Mouse (Mus musculus): ENCODE data around the gene Krtap24-1. TPM values are rescaled to one million over a fixed set of nuclear protein-coding genes. Genes with fewer than 3 reads are reported as not detected.

Krtap24-1 gene
- polyA plus RNA-seq, 1 experiment from 2014 or later: not detected

GRCm38 (mm10) chr16:88627566-88627965 is 15.5 kb upstream of the Krtap24-1 start, which contains the start of gene 2310079G19Rik:
2310079G19Rik (minus strand) TSS chr16:88627666.
- Histone ChIP-seq H3K4me2 (ENCODE audit: low read length) (no peak within 1 kb of the TSS), H3K9me3 (ENCODE audit: control insufficient read depth, low read length) (no peaks in the 10 kb centered on the region), H3K27ac (ENCODE audit: low read depth, low read length) (no peak within 1 kb of the TSS), H3K4me1 (ENCODE audit: control insufficient read depth, insufficient read depth, low read depth, low read length) (no peaks in the 10 kb centered on the region), H3K36me3 (ENCODE audit: control insufficient read depth, insufficient read depth, low read length) (no peaks in the 10 kb centered on the region), H3K9ac (ENCODE audit: low read depth, low read length) (no peak within 1 kb of the TSS), H3K4me3 (ENCODE audit: low read length) (no peak within 1 kb of the TSS), H3K27me3 (replicated peaks; ENCODE audit: control insufficient read depth, insufficient read depth, low read length) (no peaks in the 10 kb centered on the region)
- 96% methylated on average over 4 of the region's 4 CpGs for WGBS
- ATAC-seq: no peak

GRCm38 (mm10) chr16:88612712-88613111 is 633 bp upstream of the Krtap24-1 start:
- no peak overlapping the region for H3K9ac ChIP-seq (ENCODE audit: low read depth, low read length)
- no peak for ATAC-seq
- H3K27me3 ChIP-seq (replicated peaks; ENCODE audit: control insufficient read depth, insufficient read depth, low read length): no peaks in the 10 kb centered on the region
- H3K4me1 ChIP-seq (ENCODE audit: control insufficient read depth, insufficient read depth, low read depth, low read length): no peaks in the 10 kb centered on the region
- no peak overlapping the region for H3K27ac ChIP-seq (ENCODE audit: low read depth, low read length)
- no peaks in the 10 kb centered on the region for H3K36me3 ChIP-seq (ENCODE audit: control insufficient read depth, insufficient read depth, low read length)
- H3K9me3 ChIP-seq (ENCODE audit: control insufficient read depth, low read length): no peaks in the 10 kb centered on the region
- WGBS: 67% methylated on average over 4 of the region's 4 CpGs
- H3K4me2 ChIP-seq (ENCODE audit: low read length): no peak overlapping the region
- no peak overlapping the region for H3K4me3 ChIP-seq (ENCODE audit: low read length)

GRCm38 (mm10) chr16:88604570-88604969 is 7.5 kb downstream of the Krtap24-1 start:
- no peaks in the 10 kb centered on the region for H3K9me3 ChIP-seq (ENCODE audit: control insufficient read depth, low read length)
- no peaks in the 10 kb centered on the region for H3K27me3 ChIP-seq (replicated peaks; ENCODE audit: control insufficient read depth, insufficient read depth, low read length)
- no peak overlapping the region for H3K4me3 ChIP-seq (ENCODE audit: low read length)
- H3K27ac ChIP-seq (ENCODE audit: low read depth, low read length): no peak overlapping the region
- H3K9ac ChIP-seq (ENCODE audit: low read depth, low read length): no peak overlapping the region
- H3K36me3 ChIP-seq (ENCODE audit: control insufficient read depth, insufficient read depth, low read length): no peaks in the 10 kb centered on the region
- ATAC-seq: no peak
- WGBS: 82% methylated on average over 6 of the region's 6 CpGs
- no peaks in the 10 kb centered on the region for H3K4me1 ChIP-seq (ENCODE audit: control insufficient read depth, insufficient read depth, low read depth, low read length)
- H3K4me2 ChIP-seq (ENCODE audit: low read length): no peak overlapping the region

DNA sequence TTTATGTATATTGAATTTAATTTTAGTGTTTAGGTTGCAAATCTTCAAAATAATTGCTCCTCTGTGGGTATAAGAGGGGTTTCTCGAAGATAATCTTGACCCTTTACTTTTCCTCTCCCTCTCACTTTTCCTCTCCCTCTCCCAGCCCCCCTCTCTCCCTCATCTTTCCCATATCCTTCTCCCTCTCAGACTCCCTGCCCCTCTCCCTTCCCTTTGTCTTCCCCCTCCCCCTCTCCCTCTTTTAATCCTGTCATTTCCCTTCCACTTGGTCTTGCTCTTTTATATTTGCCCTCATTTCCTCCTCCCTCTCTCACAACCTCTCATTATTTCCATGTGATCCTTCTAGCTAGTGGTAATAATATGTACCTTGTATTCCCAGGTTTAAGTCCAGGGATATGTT is 9.6 kb downstream of the Krtap24-1 start:
- no peak overlapping the region for H3K4me3 ChIP-seq (ENCODE audit: low read length)
- no peaks in the 10 kb centered on the region for H3K4me1 ChIP-seq (ENCODE audit: control insufficient read depth, insufficient read depth, low read depth, low read length)
- no peak overlapping the region for H3K9ac ChIP-seq (ENCODE audit: low read depth, low read length)
- no peak for ATAC-seq
- no peaks in the 10 kb centered on the region for H3K9me3 ChIP-seq (ENCODE audit: control insufficient read depth, low read length)
- no peak overlapping the region for H3K4me2 ChIP-seq (ENCODE audit: low read length)
- WGBS: 68% methylated on average over 1 of the region's 1 CpGs
- no peak overlapping the region for H3K27ac ChIP-seq (ENCODE audit: low read depth, low read length)
- H3K27me3 ChIP-seq (replicated peaks; ENCODE audit: control insufficient read depth, insufficient read depth, low read length): no peaks in the 10 kb centered on the region
- H3K36me3 ChIP-seq (ENCODE audit: control insufficient read depth, insufficient read depth, low read length): no peaks in the 10 kb centered on the region

- H3K27ac ChIP-seq (ENCODE audit: low read depth, low read length): no peak overlapping the region
- H3K36me3 ChIP-seq (ENCODE audit: control insufficient read depth, insufficient read depth, low read length): no peaks in the 10 kb centered on the region
- no peak overlapping the region for H3K9ac ChIP-seq (ENCODE audit: low read depth, low read length)
- no peaks in the 10 kb centered on the region for H3K27me3 ChIP-seq (replicated peaks; ENCODE audit: control insufficient read depth, insufficient read depth, low read length)
- H3K4me3 ChIP-seq (ENCODE audit: low read length): no peak overlapping the region
- H3K9me3 ChIP-seq (ENCODE audit: control insufficient read depth, low read length): no peaks in the 10 kb centered on the region
- H3K4me1 ChIP-seq (ENCODE audit: control insufficient read depth, insufficient read depth, low read depth, low read length): no peaks in the 10 kb centered on the region
- no peak overlapping the region for H3K4me2 ChIP-seq (ENCODE audit: low read length)
- 77% methylated on average over 8 of the region's 8 CpGs for WGBS
- no peak for ATAC-seq
Measured at GRCm38 (mm10) chr16:88600303-88600702, 11.8 kb downstream of the Krtap24-1 start.

DNA sequence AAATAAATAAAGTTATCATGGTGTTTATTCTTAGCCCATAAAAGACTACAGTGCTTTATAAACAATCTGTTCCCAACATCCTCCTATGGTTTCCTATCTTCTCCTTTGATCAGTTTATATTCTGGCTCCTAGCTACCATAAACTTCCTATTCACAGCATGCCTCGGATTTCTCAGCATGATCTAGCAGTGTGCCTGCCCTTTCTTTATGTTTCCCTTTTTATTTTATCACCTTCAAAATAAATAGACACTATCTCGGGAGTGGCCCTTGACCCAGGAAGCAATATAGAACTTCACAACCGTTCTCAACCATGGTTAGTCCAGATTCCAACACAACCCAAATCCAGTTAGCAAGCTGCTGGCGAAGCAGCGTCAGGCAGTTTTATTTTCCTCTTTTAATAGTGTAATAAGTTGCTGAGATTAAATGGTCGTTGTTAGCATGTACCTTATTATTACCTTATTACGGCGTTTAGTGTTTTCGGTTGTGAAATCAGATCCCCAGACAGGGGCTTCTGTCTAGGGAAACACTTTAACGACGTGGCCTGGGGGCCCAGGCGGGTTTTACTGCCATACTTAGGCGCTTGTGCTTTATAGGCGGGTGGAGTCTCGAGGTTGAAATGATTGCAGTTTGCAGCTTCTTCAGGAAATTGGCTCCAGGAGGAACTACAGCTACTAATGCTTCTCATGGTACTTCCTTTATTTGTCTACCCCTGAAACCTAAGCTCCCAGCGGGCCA is 12.4 kb downstream of the Krtap24-1 start:
- Histone ChIP-seq H3K27me3 (replicated peaks; ENCODE audit: control insufficient read depth, insufficient read depth, low read length) (no peaks in the 10 kb centered on the region), H3K4me3 (ENCODE audit: low read length) (no peak overlapping the region), H3K4me1 (ENCODE audit: control insufficient read depth, insufficient read depth, low read depth, low read length) (no peaks in the 10 kb centered on the region), H3K36me3 (ENCODE audit: control insufficient read depth, insufficient read depth, low read length) (no peaks in the 10 kb centered on the region), H3K9me3 (ENCODE audit: control insufficient read depth, low read length) (no peaks in the 10 kb centered on the region), H3K9ac (ENCODE audit: low read depth, low read length) (no peak overlapping the region), H3K4me2 (ENCODE audit: low read length) (no peak overlapping the region), H3K27ac (ENCODE audit: low read depth, low read length) (no peak overlapping the region)
- no peak for ATAC-seq
- 67% methylated on average over 16 of the region's 16 CpGs for WGBS

- Histone ChIP-seq H3K4me1 (ENCODE audit: control insufficient read depth, insufficient read depth, low read depth, low read length) (no peaks in the 10 kb centered on the region), H3K36me3 (ENCODE audit: control insufficient read depth, insufficient read depth, low read length) (no peaks in the 10 kb centered on the region), H3K27ac (ENCODE audit: low read depth, low read length) (no peak overlapping the region), H3K9me3 (ENCODE audit: control insufficient read depth, low read length) (no peaks in the 10 kb centered on the region), H3K27me3 (replicated peaks; ENCODE audit: control insufficient read depth, insufficient read depth, low read length) (no peaks in the 10 kb centered on the region), H3K4me2 (ENCODE audit: low read length) (no peak overlapping the region), H3K9ac (ENCODE audit: low read depth, low read length) (no peak overlapping the region), H3K4me3 (ENCODE audit: low read length) (no peak overlapping the region)
- no peak for ATAC-seq
Measured at GRCm38 (mm10) chr16:88592758-88593157, 19.3 kb downstream of the Krtap24-1 start.

DNA sequence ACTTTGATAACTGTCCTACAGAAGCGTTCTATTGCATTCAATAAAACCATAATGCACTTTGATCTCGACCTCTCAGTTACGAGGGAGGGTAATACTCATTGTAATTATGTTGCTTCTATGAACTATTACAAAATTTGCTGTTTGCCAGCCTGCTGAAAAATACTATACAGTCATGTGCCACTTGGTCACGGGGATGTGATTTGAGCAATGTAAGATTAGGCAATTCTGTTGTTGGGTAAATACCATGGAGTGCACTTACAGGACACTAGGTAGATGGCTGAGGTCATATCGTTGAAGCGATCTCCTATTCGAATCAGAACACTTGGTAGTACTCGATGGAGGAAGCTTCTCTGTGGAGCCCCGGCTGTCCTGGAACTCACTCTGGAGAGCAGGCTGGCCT is 28.7 kb downstream of the Krtap24-1 start:
- Histone ChIP-seq H3K27me3 (replicated peaks; ENCODE audit: control insufficient read depth, insufficient read depth, low read length) (no peaks in the 10 kb centered on the region), H3K27ac (ENCODE audit: low read depth, low read length) (no peak overlapping the region), H3K4me2 (ENCODE audit: low read length) (no peak overlapping the region), H3K4me1 (ENCODE audit: control insufficient read depth, insufficient read depth, low read depth, low read length) (no peaks in the 10 kb centered on the region), H3K9ac (ENCODE audit: low read depth, low read length) (no peak overlapping the region), H3K36me3 (ENCODE audit: control insufficient read depth, insufficient read depth, low read length) (no peaks in the 10 kb centered on the region), H3K9me3 (ENCODE audit: control insufficient read depth, low read length) (no peaks in the 10 kb centered on the region), H3K4me3 (ENCODE audit: low read length) (no peak overlapping the region)
- no peak for ATAC-seq
- 92% methylated on average over 9 of the region's 9 CpGs for WGBS

DNA sequence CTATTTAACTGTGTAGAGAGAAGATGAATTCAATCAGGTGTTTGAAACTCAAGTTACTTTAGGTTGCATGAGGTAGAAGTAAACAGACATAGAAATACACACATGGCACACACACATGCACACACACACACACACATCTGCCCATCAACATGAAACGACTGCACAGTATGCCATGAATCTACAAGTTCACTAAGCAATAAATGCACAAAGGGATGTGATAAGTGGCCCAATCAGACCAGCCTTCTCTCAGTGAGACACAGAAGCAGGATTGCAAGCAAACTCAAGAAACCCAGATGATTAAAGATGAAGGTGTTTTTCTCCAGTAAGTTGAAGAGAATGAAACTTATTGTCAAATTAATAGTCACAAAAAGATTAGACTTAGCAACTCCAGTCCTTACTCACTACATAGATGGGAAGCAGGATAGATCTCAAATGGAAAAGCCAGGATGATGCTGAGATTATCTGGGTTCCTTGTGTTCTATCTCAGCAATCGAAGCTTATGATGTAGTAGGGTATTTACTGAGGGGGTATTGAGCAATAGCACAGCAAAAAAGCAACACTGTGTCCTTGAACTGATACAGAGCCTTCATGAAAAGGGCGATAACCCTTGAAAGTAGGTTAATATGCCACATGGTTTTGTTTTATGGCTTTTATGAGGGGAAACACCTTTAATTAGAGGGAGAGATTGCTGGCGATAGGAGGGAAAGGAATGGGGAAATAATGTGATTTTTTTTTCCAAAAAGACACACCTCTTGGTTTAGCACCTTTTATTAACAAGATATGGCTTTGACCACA is 36.0 kb downstream of the Krtap24-1 start:
- Histone ChIP-seq H3K27ac (ENCODE audit: low read depth, low read length) (no peak overlapping the region), H3K9me3 (ENCODE audit: control insufficient read depth, low read length) (no peaks in the 10 kb centered on the region), H3K4me1 (ENCODE audit: control insufficient read depth, insufficient read depth, low read depth, low read length) (no peaks in the 10 kb centered on the region), H3K9ac (ENCODE audit: low read depth, low read length) (no peak overlapping the region), H3K4me3 (ENCODE audit: low read length) (no peak overlapping the region), H3K36me3 (ENCODE audit: control insufficient read depth, insufficient read depth, low read length) (no peaks in the 10 kb centered on the region), H3K4me2 (ENCODE audit: low read length) (no peak overlapping the region), H3K27me3 (replicated peaks; ENCODE audit: control insufficient read depth, insufficient read depth, low read length) (no peaks in the 10 kb centered on the region)
- ATAC-seq: no peak
- 81% methylated on average over 4 of the region's 4 CpGs for WGBS
